Mouse (Mus musculus): ENCODE results near the gene Siglece. TPM values are rescaled to one million over a fixed set of nuclear protein-coding genes. Genes with fewer than 3 reads are reported as not detected.
A peak's percentile ranks its signal among the peaks of the same experiment; 100 is the strongest.
"Not testable (repeated sequence)": the region's sequence is repeated elsewhere in the genome, so short reads cannot be mapped to it uniquely, and the experiment has no call there.

The Siglece gene
- polyA plus RNA-seq (2015; fragmentation: Nextera tagmentation; extraction: Ambion mirVana) = 1.7 and 2.0 TPM in 2 replicates

DNA sequence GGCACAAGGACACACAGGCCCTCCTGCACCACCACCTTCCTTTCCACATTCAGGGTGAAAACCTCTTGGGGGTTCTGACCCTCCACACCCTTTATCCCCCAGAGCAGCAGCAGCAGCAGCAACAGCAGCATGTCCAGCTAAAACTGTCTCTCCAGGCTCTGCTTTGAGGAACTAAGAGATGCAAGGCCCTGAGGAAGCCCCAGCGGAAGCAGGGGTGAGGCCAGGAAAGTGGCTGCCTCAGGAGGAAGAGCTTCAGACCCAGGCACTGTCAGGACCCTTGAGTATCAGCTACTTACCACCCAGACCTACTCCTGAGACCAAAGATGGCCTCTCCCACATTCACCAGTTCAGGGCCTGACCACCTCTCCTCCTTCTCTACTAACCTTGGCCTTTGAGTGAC is at the start of gene Siglece:
Gene Siglece, minus strand, starts transcription at position 160 of the 400 bp plus-strand sequence.
- no peaks in the 10 kb centered on the region for H3K36me3 ChIP-seq
- H3K9ac ChIP-seq = no peak within 1 kb of the TSS
- no peak within 1 kb of the TSS for H3K27ac ChIP-seq
- H3K4me2 ChIP-seq = no peak within 1 kb of the TSS
- no peak for ATAC-seq (ENCODE audit: insufficient read depth, low FRiP score, low read depth)
- no peaks in the 10 kb centered on the region for H3K9me3 ChIP-seq
- H3K4me3 ChIP-seq (replicated peaks) = no peak within 1 kb of the TSS
- no peaks in the 10 kb centered on the region for H3K27me3 ChIP-seq (replicated peaks)
- no peaks in the 10 kb centered on the region for H3K4me1 ChIP-seq
- WGBS = 80% methylated on average over 1 of the region's 1 CpGs

DNA sequence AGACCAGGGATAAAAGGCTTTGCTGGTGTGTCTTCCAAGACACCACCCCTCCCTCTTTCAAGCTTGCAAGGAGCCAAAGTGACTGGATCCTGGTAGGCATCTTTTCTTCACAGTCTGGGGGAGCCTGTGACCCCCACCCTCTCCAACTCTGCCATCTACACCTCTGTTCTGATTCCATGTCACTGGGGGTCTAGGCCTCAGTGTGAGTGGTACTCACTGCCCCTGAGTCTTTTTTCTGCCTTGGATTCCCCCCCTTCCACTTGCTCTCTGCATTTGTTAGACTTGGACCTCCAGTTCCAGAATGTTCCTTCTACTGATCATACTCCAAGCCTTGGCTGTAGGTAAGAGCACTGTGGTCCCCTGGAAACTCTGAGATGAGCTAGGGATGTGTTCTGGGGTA is 30.2 kb upstream of the Siglece start, which contains the start of gene Klk14:
Gene Klk14, plus strand, starts transcription at position 301 of the 400 bp plus-strand sequence.
- Histone ChIP-seq H3K4me1 (no peaks in the 10 kb centered on the region), H3K36me3 (no peaks in the 10 kb centered on the region), H3K9me3 (no peaks in the 10 kb centered on the region), H3K9ac (no peak within 1 kb of the TSS), H3K4me2 (no peak within 1 kb of the TSS), H3K27ac (no peak within 1 kb of the TSS), H3K27me3 (replicated peaks) (no peaks in the 10 kb centered on the region), H3K4me3 (replicated peaks) (no peak within 1 kb of the TSS)
- no peak for ATAC-seq (ENCODE audit: insufficient read depth, low FRiP score, low read depth)

DNA sequence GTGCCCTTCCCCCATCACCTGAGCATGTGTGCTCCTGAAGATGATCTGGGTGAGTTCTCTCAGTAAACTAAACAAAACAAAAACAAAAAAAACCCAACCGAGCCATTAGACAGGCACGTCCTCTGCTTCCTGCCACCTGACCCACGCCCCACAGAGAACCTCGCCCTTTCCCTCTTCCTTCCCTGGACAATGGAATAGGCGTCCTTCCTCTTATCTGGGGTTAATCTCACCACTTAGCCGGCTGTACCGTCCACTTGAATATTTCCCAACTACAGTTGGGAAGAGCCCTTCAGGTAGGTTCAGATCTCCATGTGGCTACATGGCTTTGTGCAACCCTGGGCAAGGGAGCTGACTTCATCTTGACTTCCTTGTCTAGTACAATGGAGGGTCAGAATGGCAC is 25.1 kb upstream of the Siglece start:
- Histone ChIP-seq H3K9ac (no peak overlapping the region), H3K4me3 (replicated peaks) (no peak overlapping the region), H3K9me3 (no peaks in the 10 kb centered on the region), H3K27ac (no peak overlapping the region), H3K4me2 (no peak overlapping the region), H3K36me3 (no peaks in the 10 kb centered on the region), H3K4me1 (no peaks in the 10 kb centered on the region), H3K27me3 (replicated peaks) (no peaks in the 10 kb centered on the region)
- no peak for ATAC-seq (ENCODE audit: insufficient read depth, low FRiP score, low read depth)
- WGBS = 49% methylated on average over 7 of the region's 7 CpGs

DNA sequence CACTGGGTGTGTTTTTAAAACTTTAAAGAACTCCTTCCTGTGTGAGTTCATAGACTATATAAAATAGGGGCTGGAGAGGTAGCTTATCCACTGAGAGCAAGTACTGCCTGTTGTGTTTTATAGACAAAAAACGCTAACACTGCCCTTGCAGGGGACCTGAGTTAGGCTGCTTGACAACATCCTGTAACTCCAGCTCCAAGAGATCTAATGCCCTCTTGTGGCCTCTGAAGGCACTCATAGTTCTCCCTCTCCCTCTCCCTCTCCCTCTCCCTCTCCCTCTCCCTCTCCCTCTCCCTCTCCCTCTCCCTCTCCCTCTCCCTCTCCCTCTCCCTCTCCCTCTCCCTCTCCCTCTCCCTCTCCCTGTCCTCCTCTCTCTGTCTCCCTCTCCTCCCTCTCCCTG is 22.6 kb upstream of the Siglece start:
- H3K9me3 ChIP-seq; H3K4me3 ChIP-seq (replicated peaks); H3K36me3 ChIP-seq; H3K4me1 ChIP-seq; H3K27me3 ChIP-seq (replicated peaks); H3K9ac ChIP-seq; H3K4me2 ChIP-seq; H3K27ac ChIP-seq; ATAC-seq (ENCODE audit: insufficient read depth, low FRiP score, low read depth): not testable (repeated sequence)
- 5% methylated on average over 1 of the region's 1 CpGs for WGBS

DNA sequence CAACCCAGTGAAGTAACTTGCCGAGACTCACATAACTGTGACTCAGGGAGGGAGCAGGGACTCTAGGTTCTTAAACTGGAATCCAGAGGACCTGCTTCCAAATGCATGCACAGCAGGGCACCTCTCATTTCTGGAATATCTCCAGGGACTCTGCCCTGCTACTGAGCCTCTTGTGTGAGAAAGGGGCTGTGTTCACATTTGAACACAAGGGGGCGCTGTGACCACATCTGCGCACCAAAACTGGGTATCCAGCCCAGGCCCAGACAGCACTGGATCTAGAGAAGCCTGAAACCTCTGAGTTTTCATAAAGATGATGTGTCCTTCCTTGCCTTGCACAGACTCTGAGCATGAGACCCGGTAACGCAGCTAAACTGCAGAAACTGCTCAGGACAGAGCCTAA is 21.0 kb upstream of the Siglece start:
- Histone ChIP-seq H3K27me3 (replicated peaks) (no peaks in the 10 kb centered on the region), H3K9ac (no peak overlapping the region), H3K4me3 (replicated peaks) (no peak overlapping the region), H3K4me1 (no peaks in the 10 kb centered on the region), H3K9me3 (no peaks in the 10 kb centered on the region), H3K36me3 (peaks cover 25% of the 10 kb centered on the region), H3K27ac (no peak overlapping the region), H3K4me2 (no peak overlapping the region)
- ATAC-seq (ENCODE audit: insufficient read depth, low FRiP score, low read depth) = peak; percentile 45
- WGBS = 21% methylated on average over 5 of the region's 5 CpGs

DNA sequence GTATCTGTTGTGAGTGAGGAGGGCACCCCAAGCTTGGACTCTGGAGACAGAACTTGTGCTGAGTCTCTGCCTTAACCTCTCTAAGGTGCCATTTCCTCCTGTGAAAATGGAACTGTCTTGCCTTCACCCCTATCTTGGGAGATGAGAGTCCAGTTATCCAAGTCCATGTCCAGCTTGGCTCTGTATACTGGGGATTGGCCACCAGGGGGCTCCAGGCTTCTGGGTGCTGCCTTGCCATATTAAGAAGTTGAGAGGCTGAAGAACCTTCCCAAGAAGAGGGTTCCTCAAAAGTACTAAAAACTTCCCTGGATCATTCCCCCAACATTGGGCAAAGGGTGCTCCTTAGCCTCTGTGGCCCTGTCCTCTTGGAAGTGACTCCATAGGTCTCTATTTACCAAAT is 18.6 kb upstream of the Siglece start:
- H3K9me3 ChIP-seq = no peaks in the 10 kb centered on the region
- H3K4me3 ChIP-seq (replicated peaks) = no peak overlapping the region
- H3K4me1 ChIP-seq = no peaks in the 10 kb centered on the region
- no peak for ATAC-seq (ENCODE audit: insufficient read depth, low FRiP score, low read depth)
- no peak overlapping the region for H3K9ac ChIP-seq
- H3K36me3 ChIP-seq = peaks cover 35% of the 10 kb centered on the region
- no peak overlapping the region for H3K27ac ChIP-seq
- no peaks in the 10 kb centered on the region for H3K27me3 ChIP-seq (replicated peaks)
- no peak overlapping the region for H3K4me2 ChIP-seq

DNA sequence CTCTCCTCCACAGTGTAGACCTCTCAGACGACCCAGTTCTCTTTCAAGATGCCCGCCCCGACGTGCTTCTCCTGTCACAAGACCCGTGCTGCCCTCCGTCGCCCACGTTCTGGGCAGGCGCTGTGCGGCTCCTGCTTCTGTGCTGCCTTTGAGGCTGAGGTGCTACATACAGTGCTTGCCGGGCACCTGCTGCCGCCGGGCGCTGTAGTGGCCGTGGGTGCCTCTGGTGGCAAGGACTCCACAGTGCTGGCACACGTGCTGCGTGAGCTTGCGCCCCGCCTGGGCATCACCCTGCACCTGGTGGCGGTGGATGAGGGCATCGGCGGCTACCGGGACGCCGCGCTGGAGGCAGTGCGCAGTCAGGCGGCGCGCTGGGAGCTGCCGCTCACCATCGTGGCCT is 15.1 kb upstream of the Siglece start:
- peaks cover 35% of the 10 kb centered on the region for H3K36me3 ChIP-seq
- no peak overlapping the region for H3K27ac ChIP-seq
- 0 out of 2 replicates have a peak, but pooled peaks cover 7% of the 10 kb centered on the region for H3K4me1 ChIP-seq
- WGBS = 91% methylated on average over 32 of the region's 32 CpGs
- H3K4me3 ChIP-seq (replicated peaks) = no peak overlapping the region
- H3K9ac ChIP-seq = no peak overlapping the region
- ATAC-seq (ENCODE audit: insufficient read depth, low FRiP score, low read depth) = no peak
- no peak overlapping the region for H3K4me2 ChIP-seq
- no peaks in the 10 kb centered on the region for H3K27me3 ChIP-seq (replicated peaks)
- H3K9me3 ChIP-seq = no peaks in the 10 kb centered on the region

DNA sequence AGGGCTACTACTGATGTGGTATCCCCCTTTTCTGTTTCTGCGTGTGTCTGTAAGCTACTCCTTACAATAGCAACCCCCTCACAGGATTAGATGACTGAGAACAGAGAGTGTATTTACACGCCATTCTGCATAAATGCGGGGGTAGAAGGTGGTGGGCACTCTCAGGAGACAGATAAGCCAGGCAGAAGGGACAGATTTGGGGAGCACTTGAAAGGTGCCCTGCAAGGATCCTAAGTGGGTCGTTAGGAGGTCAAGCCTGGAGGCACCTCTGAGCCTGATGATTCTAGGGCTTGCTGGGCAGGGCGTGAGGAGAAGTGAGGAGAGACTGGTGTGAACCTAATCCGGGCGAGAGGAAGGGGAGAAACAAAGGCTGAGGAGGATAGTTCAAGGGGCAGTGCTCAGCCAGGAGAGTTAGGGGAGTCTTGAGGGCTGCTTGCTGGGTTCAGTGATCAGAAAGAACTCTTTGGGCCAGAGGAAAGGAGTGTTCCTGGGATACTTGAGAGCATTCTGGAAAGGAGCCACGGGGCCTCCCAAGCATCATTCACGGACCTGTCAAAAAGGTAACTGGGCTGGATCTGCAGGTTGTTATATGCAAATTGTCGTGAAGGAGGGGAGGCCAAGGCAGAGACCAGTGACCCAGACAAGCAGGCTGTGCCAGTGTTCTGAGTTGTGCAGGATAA is 12.8 kb upstream of the Siglece start:
- H3K27ac ChIP-seq = peak overlapping the region; percentile 55
- no peak for ATAC-seq (ENCODE audit: insufficient read depth, low FRiP score, low read depth)

DNA sequence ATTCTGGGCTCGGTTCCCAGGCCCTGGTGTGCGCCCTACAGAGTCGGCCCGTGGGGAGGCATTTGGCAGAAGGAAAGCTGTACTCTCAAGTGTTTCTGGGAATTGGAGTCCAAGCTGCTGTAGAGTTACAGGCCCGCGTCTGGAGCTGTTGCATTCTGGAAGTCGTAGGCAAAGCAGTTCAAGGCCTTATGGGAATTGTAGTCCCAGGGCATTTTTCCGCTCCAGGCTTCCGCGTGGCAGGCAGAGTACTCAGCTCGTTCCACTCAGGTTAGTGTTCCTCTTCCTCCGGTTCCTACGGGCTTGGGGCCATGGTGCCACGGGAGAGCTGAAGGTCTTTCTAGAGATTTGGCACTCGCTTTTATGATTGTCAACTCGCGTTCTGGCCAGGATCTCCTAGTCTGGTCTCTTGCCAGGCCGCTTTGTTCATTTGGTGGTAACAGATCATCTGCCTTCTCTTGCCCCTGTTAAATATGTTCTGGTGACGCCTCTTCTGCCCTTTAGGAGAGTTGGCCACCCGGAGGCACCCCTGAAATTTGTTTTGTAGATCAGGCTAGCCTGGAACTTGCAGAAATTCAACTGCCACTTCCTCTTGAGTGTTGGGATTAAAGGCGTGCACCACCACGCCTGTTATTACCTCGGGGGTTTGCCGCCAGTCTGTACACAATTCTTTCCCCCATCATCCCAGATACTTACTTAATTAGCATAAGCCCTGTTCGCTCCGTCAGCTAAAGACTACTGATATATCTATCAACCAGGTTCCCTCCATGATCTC is 12.0 kb upstream of the Siglece start, which contains the start of gene Ctu1:
Gene Ctu1, plus strand, starts transcription at position 208 of the 772 bp plus-strand sequence.
- Histone ChIP-seq H3K4me3 (replicated peaks) (peak within 1 kb of the TSS; percentile 76), H3K27ac (peak within 1 kb of the TSS; percentile 65), H3K36me3 (peaks cover 20% of the 10 kb centered on the region), H3K9me3 (no peaks in the 10 kb centered on the region), H3K4me1 (0 out of 2 replicates have a peak, but pooled peaks cover 7% of the 10 kb centered on the region), H3K4me2 (peak within 1 kb of the TSS; percentile 65), H3K27me3 (replicated peaks) (no peaks in the 10 kb centered on the region), H3K9ac (peak within 1 kb of the TSS; percentile 63)
- peak; percentile 93 for ATAC-seq (ENCODE audit: insufficient read depth, low FRiP score, low read depth)
- under 1% methylated on average over 26 of the region's 26 CpGs for WGBS

More for the DNA sequence above, 12.8 kb upstream of the Siglece start:
- Histone ChIP-seq H3K9ac (peak overlapping the region; percentile 63), H3K4me1 (0 out of 2 replicates have a peak, but pooled peaks cover 7% of the 10 kb centered on the region), H3K4me2 (peak overlapping the region; percentile 65), H3K36me3 (peaks cover 28% of the 10 kb centered on the region), H3K4me3 (replicated peaks) (peak overlapping the region; percentile 76), H3K27me3 (replicated peaks) (no peaks in the 10 kb centered on the region), H3K9me3 (no peaks in the 10 kb centered on the region)
- WGBS = 6% methylated on average over 10 of the region's 10 CpGs

DNA sequence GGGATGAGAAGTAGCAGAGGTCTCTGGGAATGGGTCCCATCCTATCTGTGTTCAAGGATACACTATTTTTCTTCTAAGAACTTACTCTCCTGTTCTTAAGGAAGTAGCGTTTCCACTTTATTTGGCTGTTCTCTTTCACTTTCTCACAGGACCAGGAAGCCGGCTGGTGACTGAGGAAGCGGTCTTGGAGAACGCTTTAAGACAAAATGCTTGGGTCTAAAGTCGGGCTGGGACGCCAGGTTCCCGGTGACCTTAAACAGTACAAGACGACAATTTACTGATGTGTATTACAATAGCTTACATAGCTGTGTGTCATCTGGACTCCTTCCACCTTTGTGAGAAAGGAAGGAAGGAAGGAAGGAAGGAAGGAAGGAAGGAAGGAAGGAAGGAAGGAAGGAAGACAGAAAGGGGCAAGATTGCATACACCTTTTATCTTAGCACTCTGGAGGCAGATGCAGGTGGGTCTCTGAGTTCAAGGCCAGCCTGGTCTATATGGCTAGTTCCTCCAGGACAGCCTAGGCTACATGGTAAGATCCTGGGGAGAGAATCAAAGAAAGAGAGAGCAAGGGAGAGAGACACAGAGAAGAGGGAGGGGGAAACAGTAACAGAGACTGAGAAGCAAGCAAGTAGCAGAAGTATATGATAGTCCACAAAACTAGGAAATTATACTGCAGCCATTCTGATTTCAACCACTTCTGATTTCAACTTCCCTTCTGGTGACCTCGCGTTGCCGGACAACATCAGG is 11.3 kb upstream of the Siglece start:
- Histone ChIP-seq H3K9ac (no peak overlapping the region; the same call in 1 of the 2 replicates), H3K9me3 (no peaks in the 10 kb centered on the region), H3K4me2 (peak overlapping the region; percentile 65), H3K4me1 (0 out of 2 replicates have a peak, but pooled peaks cover 7% of the 10 kb centered on the region), H3K27me3 (replicated peaks) (no peaks in the 10 kb centered on the region), H3K4me3 (replicated peaks) (peak overlapping the region; percentile 76), H3K27ac (peak overlapping the region; percentile 65), H3K36me3 (peaks cover 13% of the 10 kb centered on the region)
- peak; percentile 24 for ATAC-seq (ENCODE audit: insufficient read depth, low FRiP score, low read depth)
- WGBS = 63% methylated on average over 11 of the region's 11 CpGs

DNA sequence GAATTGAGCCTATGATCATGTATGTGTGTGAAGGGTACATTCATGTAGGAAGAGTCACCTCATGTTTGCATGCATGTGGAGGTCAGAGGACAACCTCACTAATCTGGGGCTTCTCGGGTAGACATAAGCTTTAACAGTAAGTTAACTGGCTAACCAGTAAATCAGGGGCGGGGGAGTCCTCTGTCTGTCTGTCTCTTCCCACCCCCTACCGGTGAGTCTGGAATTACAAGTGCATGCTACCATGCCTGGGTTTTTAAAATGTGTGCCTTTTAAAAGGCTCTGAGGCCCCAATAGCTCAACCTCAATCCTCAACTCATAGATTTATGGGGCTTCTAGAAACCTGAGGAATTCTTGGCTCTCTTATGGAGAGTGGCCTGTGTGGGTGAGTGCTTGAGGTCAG is 8.6 kb upstream of the Siglece start:
- no peak overlapping the region for H3K27ac ChIP-seq
- H3K9me3 ChIP-seq = no peaks in the 10 kb centered on the region
- no peaks in the 10 kb centered on the region for H3K36me3 ChIP-seq
- H3K4me1 ChIP-seq = 0 out of 2 replicates have a peak, but pooled peaks cover 7% of the 10 kb centered on the region
- no peaks in the 10 kb centered on the region for H3K27me3 ChIP-seq (replicated peaks)
- WGBS = 9% methylated on average over 3 of the region's 3 CpGs
- no peak overlapping the region for H3K4me2 ChIP-seq
- H3K4me3 ChIP-seq (replicated peaks) = no peak overlapping the region
- ATAC-seq (ENCODE audit: insufficient read depth, low FRiP score, low read depth) = no peak
- no peak overlapping the region for H3K9ac ChIP-seq

Data from stomach, embryonic 15.5 days (tissue).